ENCODE assay signal across 17 mouse cellular contexts in genomic region chr19:52624310-52624709, GRCm38 (mm10).
DNase-seq lines count a peak whose midpoint lies in the region.
"Had no signal": no experiment of that assay in that cellular context is flagged by ENCODE, and none has a peak within 500 bp of the region (broad histone marks: within the 10 kb centered on the region; RNA-seq: fewer than 3 reads in every experiment).

No protein-coding gene starts in this region.

- DNase-seq in heart, adult 11 months: peak; percentile 55
- DNase-seq in heart, adult 9 months (ENCODE audit: low spot score in 2 of 2): no peak
- peak; percentile 40 to 61 for DNase-seq in right cerebral cortex, postnatal 10 days (ENCODE audit: low spot score in 2 of 2)
- DNase-seq in right cerebral cortex, postnatal 25 days: no peak
- DNase-seq in left cerebral cortex, postnatal 14 days (ENCODE audit: low spot score in 2 of 2): peak; percentile 10 to 60
- no peak for DNase-seq in adrenal gland, adult 18-20 months (ENCODE audit: low spot score in 2 of 2)
- no peak for DNase-seq in heart, embryonic 10.5 days (ENCODE audit: low spot score)
- DNase-seq: cerebellum, adult 2 months; gastrocnemius, postnatal 36 days; heart, postnatal 4 days; kidney, adult 8-10 months; kidney, postnatal 36 days; liver, embryonic 13.5 days; thymus, postnatal 36 days had no signal

- no peak overlapping the region for H3K27ac ChIP-seq in heart, embryonic 10.5 days
- H3K27ac ChIP-seq: embryonic facial prominence, embryonic 15.5 days; heart, embryonic 13.5 days; liver, embryonic 13.5 days; neural tube, embryonic 13.5 days had no signal

- no peaks in the 10 kb centered on the region for H3K27me3 ChIP-seq in heart, embryonic 10.5 days (ENCODE audit: insufficient read depth, poor library complexity, severe bottlenecking)
- H3K27me3 ChIP-seq: embryonic facial prominence, embryonic 15.5 days; heart, embryonic 13.5 days; liver, embryonic 13.5 days; neural tube, embryonic 13.5 days had no signal

- 62% methylated on average over 5 of the region's 5 CpGs for WGBS in heart, embryonic 10.5 days

- H3K4me3 ChIP-seq in heart, embryonic 10.5 days: no peak overlapping the region
- H3K4me3 ChIP-seq: embryonic facial prominence, embryonic 15.5 days; heart, embryonic 13.5 days; liver, embryonic 13.5 days; neural tube, embryonic 13.5 days had no signal

- intact Hi-C loops in left cerebral cortex, postnatal 14 days (cut with DNase I): loop anchor here (5.0 to 10.0 kb wide), 2 partner anchors 298 to 350 kb away; no protein-coding TSS in a partner anchor

- no peaks in the 10 kb centered on the region for H3K9me3 ChIP-seq in heart, embryonic 10.5 days
- H3K9me3 ChIP-seq: embryonic facial prominence, embryonic 15.5 days; heart, embryonic 13.5 days; liver, embryonic 13.5 days; neural tube, embryonic 13.5 days had no signal

- no peaks in the 10 kb centered on the region for H3K36me3 ChIP-seq in heart, embryonic 10.5 days
- H3K36me3 ChIP-seq: embryonic facial prominence, embryonic 15.5 days; heart, embryonic 13.5 days; liver, embryonic 13.5 days; neural tube, embryonic 13.5 days had no signal

- H3K4me1 ChIP-seq in heart, embryonic 10.5 days: no peaks in the 10 kb centered on the region
- H3K4me1 ChIP-seq: embryonic facial prominence, embryonic 15.5 days; heart, embryonic 13.5 days; liver, embryonic 13.5 days; neural tube, embryonic 13.5 days had no signal

Comparison
In these comparisons a context has a peak if more than half of its experiments do, and no peak if none do; other contexts are left out.
1. DNase-seq: peak in heart, adult 11 months (single experiment), right cerebral cortex, postnatal 10 days (2 of 2) and left cerebral cortex, postnatal 14 days (2 of 2); none in heart, adult 9 months (0 of 2), right cerebral cortex, postnatal 25 days (single experiment), adrenal gland, adult 18-20 months (0 of 2) and heart, embryonic 10.5 days (single experiment).